Mouse (Mus musculus): ENCODE data around the gene Hint3. TPM values are rescaled to one million over a fixed set of nuclear protein-coding genes. Genes with fewer than 3 reads are reported as not detected.

The Hint3 gene
- polyA plus RNA-seq, 1 experiment from 2014 or later = 19.3 TPM

DNA sequence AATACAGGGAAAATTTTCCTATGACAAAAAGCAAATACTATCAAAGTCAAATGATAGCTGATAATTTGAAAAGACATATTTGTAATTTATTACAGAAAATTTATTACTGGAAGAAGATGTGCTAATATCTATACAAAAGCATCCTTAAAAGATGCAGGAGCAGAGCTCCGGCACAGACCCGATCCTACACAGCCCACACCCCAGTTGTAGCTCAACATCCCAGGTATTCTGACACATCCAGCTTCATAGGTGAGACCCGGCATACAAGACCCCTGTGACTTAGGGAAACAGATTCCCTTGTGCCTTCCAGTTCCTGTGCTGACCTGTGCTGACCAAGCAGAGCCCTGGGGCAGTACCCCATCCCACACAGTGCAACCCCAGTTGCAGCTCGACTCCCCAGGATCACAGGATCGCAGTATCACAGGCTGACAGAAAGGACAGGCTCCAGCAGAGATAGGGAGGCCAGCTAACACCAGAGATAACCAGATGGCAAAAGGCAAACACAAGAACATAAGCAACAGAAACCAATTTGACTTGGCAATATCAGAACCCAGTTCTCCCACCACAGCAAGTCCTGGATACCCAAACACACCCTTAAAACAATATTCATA, 51.7 kb downstream of the Hint3 start:
- no peak overlapping the region for H3K27ac ChIP-seq
- H3K4me2 ChIP-seq = no peak overlapping the region
- no peaks in the 10 kb centered on the region for H3K9me3 ChIP-seq
- peaks cover 2% of the 10 kb centered on the region; the same call in 1 of the 2 replicates for H3K36me3 ChIP-seq (replicated peaks)
- WGBS = 95% methylated on average over 5 of the region's 5 CpGs
- H3K9ac ChIP-seq = no peak overlapping the region
- H3K4me1 ChIP-seq = no peaks in the 10 kb centered on the region
- H3K4me3 ChIP-seq = no peak overlapping the region
- no peaks in the 10 kb centered on the region for H3K27me3 ChIP-seq (replicated peaks)
- ATAC-seq (replicated peaks) = no peak

DNA sequence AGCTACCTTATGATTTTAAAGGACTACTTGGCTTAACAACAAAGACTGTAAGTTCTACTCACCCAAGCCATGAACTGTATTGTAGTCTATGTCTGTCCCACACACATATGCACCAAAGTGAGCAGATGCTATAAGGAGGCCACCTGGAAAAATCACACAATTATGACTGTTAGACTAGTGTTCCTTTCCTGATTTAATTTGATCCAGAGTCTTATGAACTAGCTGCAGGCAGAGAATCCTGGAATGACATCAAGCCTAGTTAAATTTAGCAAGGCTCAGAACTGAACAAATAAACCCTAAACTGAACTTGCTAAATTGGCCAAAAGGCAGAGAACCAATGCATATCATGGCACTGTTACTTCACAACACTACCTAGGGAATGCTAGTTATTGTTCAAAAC, 63.1 kb downstream of the Hint3 start:
- H3K4me2 ChIP-seq = no peak overlapping the region
- ATAC-seq (replicated peaks) = no peak
- no peak overlapping the region for H3K27ac ChIP-seq

DNA sequence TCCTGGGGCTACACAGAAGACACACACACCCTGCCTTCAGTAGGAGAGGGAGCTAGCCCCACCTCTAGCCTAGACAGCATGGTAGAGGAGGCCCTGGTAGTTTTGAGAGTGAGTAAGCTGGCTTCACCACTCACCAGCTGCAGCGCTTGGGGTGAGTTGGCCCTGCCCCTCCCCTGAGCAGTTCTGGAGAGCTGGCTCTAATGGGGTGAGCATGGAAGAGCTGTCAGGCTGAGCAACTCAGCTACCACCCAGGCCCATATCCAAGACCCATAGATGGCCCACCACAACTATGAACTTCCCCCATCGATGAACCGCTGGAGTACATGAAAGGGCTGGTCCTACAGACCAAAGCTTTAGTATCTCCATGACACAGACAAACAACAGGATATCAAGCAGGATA, 64.8 kb downstream of the Hint3 start:
- Histone ChIP-seq H3K4me3 (no peak overlapping the region), H3K4me1 (no peaks in the 10 kb centered on the region), H3K27ac (no peak overlapping the region), H3K27me3 (replicated peaks) (no peaks in the 10 kb centered on the region), H3K4me2 (no peak overlapping the region), H3K9ac (no peak overlapping the region), H3K36me3 (replicated peaks) (peaks cover 11% of the 10 kb centered on the region; the same call in 1 of the 2 replicates), H3K9me3 (no peaks in the 10 kb centered on the region)
- ATAC-seq (replicated peaks) = no peak
- 96% methylated on average over 3 of the region's 3 CpGs for WGBS

More for the DNA sequence above, 63.1 kb downstream of the Hint3 start:
- H3K36me3 ChIP-seq (replicated peaks) = peaks cover 11% of the 10 kb centered on the region; the same call in 1 of the 2 replicates
- H3K4me1 ChIP-seq = no peaks in the 10 kb centered on the region
- H3K4me3 ChIP-seq = no peak overlapping the region
- no peaks in the 10 kb centered on the region for H3K9me3 ChIP-seq
- H3K27me3 ChIP-seq (replicated peaks) = no peaks in the 10 kb centered on the region
- no peak overlapping the region for H3K9ac ChIP-seq

Other genes starting within 250 kb of the Hint3 start
- gene Trmt11, start 28.9 kb downstream of the Hint3 start, polyA plus RNA-seq (2015; fragmentation: Nextera tagmentation; extraction: Ambion mirVana) = 20.5 and 23.4 TPM in 2 replicates
- gene Ncoa7, start 173.7 kb upstream of the Hint3 start, polyA plus RNA-seq (2015; fragmentation: Nextera tagmentation; extraction: Ambion mirVana) = 18.0 and 19.8 TPM in 2 replicates
- gene Hey2, start 213.2 kb upstream of the Hint3 start, polyA plus RNA-seq (2015; fragmentation: Nextera tagmentation; extraction: Ambion mirVana) = 3.5 and 3.7 TPM in 2 replicates

Measured in midbrain, embryonic 15.5 days (tissue).